Comparison of ENCODE assay signal across 9 mouse cellular contexts in the genomic region with DNA sequence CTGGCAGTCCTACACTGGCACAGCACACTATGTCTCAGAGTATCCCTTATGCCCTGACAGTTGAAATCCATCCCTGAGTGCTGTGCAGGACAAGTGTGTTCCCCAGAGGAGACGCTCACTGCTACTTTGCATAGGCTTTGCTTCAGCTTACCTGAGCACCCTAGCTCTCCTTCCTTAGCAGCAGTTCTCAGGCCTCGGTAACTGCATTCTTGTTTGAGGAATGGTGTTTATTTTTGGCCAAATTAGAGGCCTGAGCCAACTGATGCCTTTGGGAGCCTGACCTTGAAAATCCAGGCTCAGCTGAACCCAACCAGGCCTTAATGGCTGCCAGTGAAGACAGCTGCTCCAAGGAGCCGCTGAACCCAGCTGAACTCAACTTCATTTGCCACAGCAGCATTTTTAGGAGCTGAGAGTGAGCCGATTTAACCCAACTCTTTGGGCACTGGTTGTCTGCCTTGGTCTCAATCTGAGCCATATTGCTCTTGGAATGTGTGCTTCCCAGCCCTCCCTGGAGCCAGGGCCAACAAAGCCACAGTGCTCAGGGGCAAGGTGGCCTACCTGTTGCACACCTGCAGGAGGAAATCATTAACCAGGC. TPM values are rescaled to one million over a fixed set of nuclear protein-coding genes. Genes with fewer than 3 reads are reported as not detected.
DNase-seq lines count a peak whose midpoint lies in the region; ATAC-seq lines count a peak whose summit lies in the region.
"Had no signal": no experiment of that assay in that cellular context is flagged by ENCODE, and none has a peak within 500 bp of the region (broad histone marks: within the 10 kb centered on the region; RNA-seq: fewer than 3 reads in every experiment).

No protein-coding gene starts in this region.

- H3K27ac ChIP-seq in forebrain, embryonic 14.5 days (ENCODE audit: low read depth, low read length) = peak overlapping the region; percentile 1; the same call in 1 of the 2 replicates
- no peak overlapping the region for H3K27ac ChIP-seq in forebrain, embryonic 10.5 days
- peak overlapping the region; percentile 73 for H3K27ac ChIP-seq in lung, embryonic 16.5 days (ENCODE audit: low read length)
- peak overlapping the region; percentile 99 for H3K27ac ChIP-seq in heart, embryonic 16.5 days (ENCODE audit: low read length)
- peak overlapping the region; percentile 98; the same call in 1 of the 2 replicates for H3K27ac ChIP-seq in neural tube, embryonic 15.5 days (replicated peaks)

- no peak for ATAC-seq in forebrain, embryonic 14.5 days
- no peak for ATAC-seq in lung, embryonic 16.5 days (ENCODE audit: low read depth)
- no peak for ATAC-seq in heart, embryonic 16.5 days (replicated peaks; ENCODE audit: extremely low read depth, insufficient read depth, low FRiP score)
- no peak for ATAC-seq in neural tube, embryonic 15.5 days (ENCODE audit: low FRiP score)

- no peak overlapping the region for H3K9ac ChIP-seq in forebrain, embryonic 14.5 days (ENCODE audit: low read length)
- H3K9ac ChIP-seq in lung, embryonic 16.5 days (ENCODE audit: low read length) = peak overlapping the region; percentile 22
- peak overlapping the region; percentile 81 for H3K9ac ChIP-seq in heart, embryonic 16.5 days (ENCODE audit: low read length)
- H3K9ac ChIP-seq in neural tube, embryonic 15.5 days (replicated peaks) = no peak overlapping the region
- H3K9ac ChIP-seq: embryonic facial prominence, embryonic 13.5 days had no signal

- no peaks in the 10 kb centered on the region for H3K27me3 ChIP-seq in forebrain, embryonic 14.5 days (replicated peaks; ENCODE audit: control insufficient read depth, insufficient read depth, low read length)
- no peaks in the 10 kb centered on the region for H3K27me3 ChIP-seq in forebrain, embryonic 10.5 days (ENCODE audit: poor library complexity, severe bottlenecking)
- H3K27me3 ChIP-seq in lung, embryonic 16.5 days (ENCODE audit: control insufficient read depth, insufficient read depth, low read depth, low read length) = no peaks in the 10 kb centered on the region
- H3K27me3 ChIP-seq in heart, embryonic 16.5 days (ENCODE audit: control insufficient read depth, insufficient read depth, low read length) = no peaks in the 10 kb centered on the region
- H3K27me3 ChIP-seq in neural tube, embryonic 15.5 days (replicated peaks) = no peaks in the 10 kb centered on the region
- H3K27me3 ChIP-seq: embryonic facial prominence, embryonic 13.5 days had no signal

- intact Hi-C loops in left cerebral cortex, postnatal 14 days (cut with DNase I) = loop anchor here (5.0 to 10.0 kb wide), 4 partner anchors 79 to 311 kb away; a partner anchor contains a TSS

- H3K4me3 ChIP-seq in forebrain, embryonic 14.5 days (ENCODE audit: low read depth, low read length) = no peak overlapping the region
- no peak overlapping the region for H3K4me3 ChIP-seq in forebrain, embryonic 10.5 days
- no peak overlapping the region for H3K4me3 ChIP-seq in lung, embryonic 16.5 days (ENCODE audit: low read length)
- peak overlapping the region; percentile 80 for H3K4me3 ChIP-seq in heart, embryonic 16.5 days (ENCODE audit: low read length)
- H3K4me3 ChIP-seq in neural tube, embryonic 15.5 days (replicated peaks) = no peak overlapping the region

- no peak for DNase-seq in forebrain, embryonic 14.5 days (ENCODE audit: low spot score)
- no peak for DNase-seq in forebrain, embryonic 10.5 days (ENCODE audit: extremely low spot score, low spot score)
- no peak for DNase-seq in lung, postnatal 14 days
- DNase-seq in left cerebral cortex, postnatal 14 days (ENCODE audit: low spot score in 2 of 2) = no peak
- no peak for DNase-seq in adrenal gland, postnatal 25 days

- H3K36me3 ChIP-seq in forebrain, embryonic 14.5 days (ENCODE audit: control insufficient read depth, insufficient read depth, low read length) = peaks cover 63% of the 10 kb centered on the region
- H3K36me3 ChIP-seq in forebrain, embryonic 10.5 days (replicated peaks) = peaks cover 74% of the 10 kb centered on the region
- H3K36me3 ChIP-seq in lung, embryonic 16.5 days (ENCODE audit: control insufficient read depth, insufficient read depth, low read length) = peaks cover 28% of the 10 kb centered on the region
- H3K36me3 ChIP-seq in heart, embryonic 16.5 days (ENCODE audit: control insufficient read depth, insufficient read depth) = peaks cover 33% of the 10 kb centered on the region
- peaks cover 44% of the 10 kb centered on the region for H3K36me3 ChIP-seq in neural tube, embryonic 15.5 days

- H3K4me1 ChIP-seq in forebrain, embryonic 14.5 days (ENCODE audit: control insufficient read depth, insufficient read depth, low read length) = peaks cover 12% of the 10 kb centered on the region
- peaks cover 54% of the 10 kb centered on the region for H3K4me1 ChIP-seq in forebrain, embryonic 10.5 days
- peaks cover 16% of the 10 kb centered on the region for H3K4me1 ChIP-seq in lung, embryonic 16.5 days (replicated peaks; ENCODE audit: control insufficient read depth, insufficient read depth, low read length)
- peaks cover 30% of the 10 kb centered on the region for H3K4me1 ChIP-seq in heart, embryonic 16.5 days (ENCODE audit: control insufficient read depth, insufficient read depth, low read length)
- H3K4me1 ChIP-seq in neural tube, embryonic 15.5 days = peaks cover 31% of the 10 kb centered on the region

- H3K9me3 ChIP-seq in forebrain, embryonic 14.5 days (replicated peaks; ENCODE audit: control insufficient read depth, low read length) = no peaks in the 10 kb centered on the region
- H3K9me3 ChIP-seq in forebrain, embryonic 10.5 days = no peaks in the 10 kb centered on the region
- no peaks in the 10 kb centered on the region for H3K9me3 ChIP-seq in lung, embryonic 16.5 days (ENCODE audit: control insufficient read depth, low read length)
- H3K9me3 ChIP-seq in heart, embryonic 16.5 days (replicated peaks; ENCODE audit: control insufficient read depth, low read length) = no peaks in the 10 kb centered on the region
- no peaks in the 10 kb centered on the region for H3K9me3 ChIP-seq in neural tube, embryonic 15.5 days (replicated peaks)
- H3K9me3 ChIP-seq: embryonic facial prominence, embryonic 13.5 days had no signal

- WGBS in forebrain, embryonic 14.5 days = 93% methylated on average over 4 of the region's 4 CpGs
- 92% methylated on average over 4 of the region's 4 CpGs for WGBS in forebrain, embryonic 10.5 days
- WGBS in lung, embryonic 16.5 days = 64% methylated on average over 4 of the region's 4 CpGs
- 43% methylated on average over 4 of the region's 4 CpGs for WGBS in heart, embryonic 16.5 days
- WGBS in neural tube, embryonic 15.5 days = 91% methylated on average over 4 of the region's 4 CpGs

- no peak overlapping the region for H3K4me2 ChIP-seq in forebrain, embryonic 14.5 days (ENCODE audit: low read length)
- peak overlapping the region; percentile 23; the same call in 1 of the 2 replicates for H3K4me2 ChIP-seq in lung, embryonic 16.5 days (ENCODE audit: low read depth, low read length)
- H3K4me2 ChIP-seq in heart, embryonic 16.5 days (ENCODE audit: low read depth, low read length) = peak overlapping the region; percentile 99
- H3K4me2 ChIP-seq in neural tube, embryonic 15.5 days = no peak overlapping the region

RNA-seq across cellular contexts. Expression of a gene that starts 0.6 kb away (rescaled TPM):
- 1.3 and 1.9 TPM in 2 replicates for polyA plus RNA-seq in forebrain, embryonic 14.5 days (2014; fragmentation: Nextera tagmentation; extraction: Ambion mirVana)
- 1.6 TPM in 2 replicates for polyA plus RNA-seq in forebrain, embryonic 10.5 days (2016; fragmentation: Nextera tagmentation; extraction: Ambion mirVana)
- polyA plus RNA-seq in lung, embryonic 16.5 days (2015; fragmentation: Nextera tagmentation; extraction: Ambion mirVana) = 4.8 and 5.7 TPM in 2 replicates
- 86.1 and 87.5 TPM in 2 replicates for polyA plus RNA-seq in heart, embryonic 16.5 days (2015; fragmentation: Nextera tagmentation; extraction: Ambion mirVana)
- 1.4 and 2.9 TPM in 2 replicates for polyA plus RNA-seq in neural tube, embryonic 15.5 days (2015; fragmentation: Nextera tagmentation; extraction: Ambion mirVana)
- under 1 TPM; 0.13 to 0.40 TPM for total RNA-seq in left cerebral cortex, postnatal 14 days (2021)
- 0.48 and 0.64 TPM in 2 replicates for total RNA-seq in adrenal gland, postnatal 25 days (2021)

Comparison
In these comparisons a context has a peak if more than half of its experiments do, and no peak if none do; other contexts are left out.
1. H3K4me2 ChIP-seq: peak in lung, embryonic 16.5 days (single experiment) and heart, embryonic 16.5 days (single experiment); none in forebrain, embryonic 14.5 days (single experiment) and neural tube, embryonic 15.5 days (single experiment).
2. H3K9ac ChIP-seq: peak in lung, embryonic 16.5 days (single experiment) and heart, embryonic 16.5 days (single experiment); none in forebrain, embryonic 14.5 days (single experiment) and neural tube, embryonic 15.5 days (single experiment).
3. RNA of a gene that starts 0.6 kb away (polyA plus RNA-seq): 86.1 to 87.5 TPM in heart, embryonic 16.5 days; 4.8 to 5.7 TPM in lung, embryonic 16.5 days, 1.3 to 1.9 TPM in forebrain, embryonic 14.5 days, 1.6 TPM in forebrain, embryonic 10.5 days and 1.4 to 2.9 TPM in neural tube, embryonic 15.5 days; every median in the first group is over 10 times any median in the second.